39 mouse cellular contexts compared by ENCODE assay signal in the genomic region with DNA sequence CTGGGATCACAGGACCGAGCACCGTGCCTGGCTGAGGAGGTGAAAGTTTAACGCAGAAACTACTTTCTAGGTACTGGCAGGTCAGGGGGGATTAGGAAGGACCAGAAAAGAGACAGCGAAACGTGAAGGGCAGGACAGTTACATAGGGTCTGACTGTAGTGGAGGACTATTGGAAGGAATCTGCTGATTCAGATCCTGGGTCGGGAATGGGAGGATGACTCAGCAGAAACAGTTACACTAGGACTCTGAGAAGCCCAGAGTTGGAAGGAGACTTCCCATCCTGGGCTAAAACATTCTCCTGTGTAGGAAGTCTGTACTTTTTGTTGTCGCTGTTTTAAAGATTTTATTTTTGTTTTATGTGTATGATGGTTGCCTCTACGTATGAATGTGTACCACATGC. TPM values are rescaled to one million over a fixed set of nuclear protein-coding genes. Genes with fewer than 3 reads are reported as not detected.
"Had no signal": no experiment of that assay in that cellular context is flagged by ENCODE, and none has a peak within 500 bp of the region (broad histone marks: within the 10 kb centered on the region; RNA-seq: fewer than 3 reads in every experiment).

No protein-coding gene starts in this region.

- H3K4me2 ChIP-seq: heart, embryonic 12.5 days; hindbrain, embryonic 12.5 days; hindbrain, embryonic 14.5 days; intestine, embryonic 15.5 days; kidney, embryonic 15.5 days; limb, embryonic 12.5 days; liver, embryonic 11.5 days; liver, embryonic 13.5 days; liver, embryonic 15.5 days had no signal

- H3K4me3 ChIP-seq: gastrocnemius, adult 2 months; heart, embryonic 10.5 days; heart, embryonic 12.5 days; hindbrain, embryonic 10.5 days; hindbrain, embryonic 12.5 days; intestine, embryonic 15.5 days; kidney, embryonic 15.5 days; layer of hippocampus, adult 2 months; left cerebral cortex, adult 2 months; limb, embryonic 10.5 days; limb, embryonic 12.5 days; liver, embryonic 13.5 days; liver, embryonic 15.5 days had no signal

- H3K27me3 ChIP-seq: heart, embryonic 12.5 days; hindbrain, embryonic 12.5 days; intestine, embryonic 15.5 days; kidney, embryonic 15.5 days; limb, embryonic 12.5 days; liver, embryonic 13.5 days; liver, embryonic 15.5 days had no signal

- ATAC-seq: hindbrain, embryonic 16.5 days; inflammation-experienced regulatory T-cells, adult 6 months; intestine, embryonic 15.5 days had no signal

- DNase-seq: gastrocnemius, adult 2 months; gastrocnemius, postnatal 10 days; gastrocnemius, postnatal 25 days; heart, adult 18-20 months; heart, postnatal 10 days; heart, postnatal 4 days; kidney, adult 18-20 months; kidney, adult 9 months; kidney, postnatal 14 days; kidney, postnatal 4 days; liver; liver, embryonic 13.5 days had no signal

- H3K9me3 ChIP-seq: heart, embryonic 10.5 days; heart, embryonic 12.5 days; hindbrain, embryonic 12.5 days; intestine, embryonic 15.5 days; kidney, embryonic 15.5 days; limb, embryonic 10.5 days; liver, embryonic 13.5 days; liver, embryonic 15.5 days had no signal

- H3K9ac ChIP-seq: heart, embryonic 12.5 days; hindbrain, embryonic 12.5 days; hindbrain, embryonic 14.5 days; intestine, embryonic 15.5 days; kidney, embryonic 15.5 days; limb, embryonic 12.5 days; liver, embryonic 13.5 days; liver, embryonic 15.5 days had no signal

- H3K4me1 ChIP-seq: heart, embryonic 10.5 days; heart, embryonic 12.5 days; hindbrain, embryonic 10.5 days; hindbrain, embryonic 12.5 days; intestine, embryonic 15.5 days; kidney, embryonic 15.5 days; limb, embryonic 10.5 days; limb, embryonic 12.5 days; liver, embryonic 15.5 days had no signal

- H3K27ac ChIP-seq: gastrocnemius, adult 2 months; heart, embryonic 10.5 days; hindbrain, embryonic 10.5 days; hindbrain, embryonic 12.5 days; hindbrain, embryonic 14.5 days; intestine, embryonic 15.5 days; kidney, embryonic 15.5 days; kidney, postnatal 0 days; layer of hippocampus, adult 2 months; left cerebral cortex, adult 2 months; limb, embryonic 10.5 days; limb, embryonic 12.5 days; liver, embryonic 13.5 days; liver, embryonic 15.5 days had no signal

RNA-seq across cellular contexts. Expression of a gene that starts 14.0 kb away (rescaled TPM):
- total RNA-seq: gastrocnemius, adult 2 months; gastrocnemius, postnatal 10 days; gastrocnemius, postnatal 25 days; gastrocnemius, postnatal 4 days; granulocyte monocyte progenitor cell, adult 5-6 weeks; heart, adult 18-20 months; heart, adult 8-10 months; heart, postnatal 10 days; heart, postnatal 25 days; heart, postnatal 4 days; layer of hippocampus, adult 2 months; layer of hippocampus, postnatal 10 days; layer of hippocampus, postnatal 25 days; left cerebral cortex, adult 2 months; left cerebral cortex, postnatal 14 days; left cerebral cortex, postnatal 36 days had no signal
- polyA plus RNA-seq: heart, embryonic 10.5 days; heart, embryonic 12.5 days; heart, embryonic 14.5 days; heart, embryonic 16.5 days; hindbrain, embryonic 10.5 days; hindbrain, embryonic 12.5 days; hindbrain, embryonic 14.5 days; hindbrain, embryonic 16.5 days; inflammation-experienced regulatory T-cells, adult 6 months; intestine, embryonic 15.5 days; kidney, embryonic 15.5 days; kidney, postnatal 0 days; limb, embryonic 10.5 days; limb, embryonic 12.5 days; limb, embryonic 14.5 days; liver, embryonic 11.5 days; liver, embryonic 13.5 days; liver, embryonic 15.5 days had no signal
